Mouse (Mus musculus) liver, embryonic 14.5 days (tissue): Measurements from ENCODE around the gene Gm20431.

Experiments
- CTCF ChIP-seq: IDR thresholded peaks from 2 replicates; pipeline ENCODE4 v1.5.1; 2016; ENCODE audit warnings: antibody characterized with exemption, low read depth, control low read depth
- EP300 ChIP-seq: IDR thresholded peaks from 2 replicates; pipeline ENCODE4 v1.6.1; 2016; ENCODE audit warnings: antibody characterized with exemption, low read depth

GRCm38 (mm10) chr2:167586976-167587375 is 74.3 kb downstream of the Gm20431 start:
- TF ChIP-seq EP300 (no peak), CTCF (no peak)
